Mouse (Mus musculus): ENCODE data around the gene Pak1ip1.

GRCm38 (mm10) chr13:41017832-41018231 is 17.0 kb downstream of the Pak1ip1 start:
- TF ChIP-seq POLR2A (IDR thresholded peaks at IDR 0.05; ENCODE audit: control insufficient read depth, extremely low read depth, insufficient read depth, low read length, poor library complexity) (no peak), CTCF (IDR thresholded peaks at IDR 0.05; ENCODE audit: borderline replicate concordance, control insufficient read depth, extremely low read depth, insufficient read depth, low read length, poor library complexity) (no peak)
